Mouse (Mus musculus) kidney, postnatal 25 days (tissue): Measurements from ENCODE around the gene Nfatc2.

ENCODE experiments used
- DNase-seq, 2 experiments: peaks; one replicate each; pipeline ENCODE4 v3.0.0; 2021; ENCODE audit warnings: mixed read lengths in 2 of 2

Gene Nfatc2

DNA sequence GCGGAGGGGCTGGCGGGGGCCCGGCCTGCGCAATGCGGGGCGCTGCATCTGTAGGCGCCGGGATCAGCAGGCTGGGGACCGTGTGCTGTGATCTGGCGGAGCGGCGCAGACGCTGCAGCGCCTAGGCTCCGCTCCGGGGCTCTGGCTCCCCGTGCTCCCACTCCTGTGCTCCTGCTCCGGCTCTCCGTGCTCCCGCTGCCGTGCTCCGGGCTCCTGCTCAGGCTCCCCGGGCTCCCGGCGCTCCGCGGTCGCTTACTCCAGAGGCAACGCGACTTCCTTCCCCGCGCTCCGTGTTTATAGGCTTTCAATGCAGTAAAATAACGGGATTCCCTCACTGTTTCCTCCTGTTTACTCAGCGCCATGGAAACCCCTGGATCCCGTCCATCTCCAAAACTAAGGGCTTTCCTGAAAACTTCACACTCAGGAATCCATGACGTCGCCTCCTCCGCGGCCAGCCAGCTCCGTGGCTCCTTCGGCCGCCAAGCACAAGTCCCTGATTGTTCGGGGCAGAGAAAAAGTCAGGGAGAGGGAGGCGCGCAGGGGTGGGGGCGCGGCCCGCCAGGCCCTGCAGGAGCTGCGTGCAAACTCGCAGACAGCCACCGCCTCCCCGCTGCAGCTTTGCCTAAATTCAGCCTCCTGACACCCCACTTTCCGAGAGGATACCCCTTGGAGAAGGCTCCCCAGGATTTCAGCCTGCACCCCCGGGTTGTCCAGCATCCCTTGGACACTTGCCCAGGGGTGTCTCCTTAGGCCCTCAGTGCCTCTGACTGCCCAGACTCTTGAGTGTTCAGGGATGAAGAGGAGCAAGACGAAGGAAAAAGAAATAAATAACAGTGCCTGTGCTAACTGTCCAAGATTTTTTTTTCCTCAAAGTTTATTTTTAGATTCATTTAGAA is at the start of gene Nfatc2:
TSS of gene Nfatc2 (minus strand) at position 167 of the 896 bp plus-strand sequence.
- peak; percentile 83 to 85 for DNase-seq

DNA sequence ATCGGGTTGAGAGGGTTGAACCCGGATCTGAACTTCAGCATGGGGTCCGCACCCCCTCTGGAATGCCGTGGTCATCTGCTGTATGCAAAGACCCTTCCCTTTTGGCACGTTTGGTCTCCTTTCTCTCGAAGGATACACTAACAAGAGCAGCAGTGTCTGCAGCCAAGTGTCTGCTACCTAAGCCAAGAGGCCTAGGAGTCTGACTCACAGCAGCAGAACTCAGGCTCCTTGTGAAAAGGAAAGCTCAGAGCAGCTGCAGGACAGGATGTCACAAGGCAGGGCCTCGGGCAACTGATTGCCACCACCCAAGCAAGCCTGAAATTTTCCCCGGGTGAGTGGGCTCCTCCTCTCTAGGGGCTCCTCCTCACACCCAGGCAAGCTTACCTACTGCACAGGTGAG is 46.7 kb upstream of the Nfatc2 start:
- DNase-seq: no peak

DNA sequence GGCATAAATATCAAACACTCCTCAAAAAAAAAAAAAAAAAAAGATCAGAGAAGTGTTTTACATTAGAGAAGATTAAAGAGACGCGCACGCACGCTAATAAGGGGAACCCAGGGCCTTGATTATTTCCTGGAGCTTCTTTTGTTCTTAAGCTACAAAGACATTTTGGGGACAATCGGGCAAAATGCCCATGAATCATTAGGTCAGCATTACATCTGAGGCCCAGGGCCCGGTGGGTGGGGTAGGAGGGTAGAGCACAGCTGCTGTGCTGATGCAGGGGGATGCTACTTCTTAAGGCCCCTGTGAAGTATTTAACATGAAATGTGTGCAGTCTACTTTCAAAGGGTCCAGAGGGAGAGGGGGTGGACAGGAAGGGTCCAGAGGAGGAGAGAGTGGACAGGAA is 43.4 kb upstream of the Nfatc2 start:
- no peak for DNase-seq

DNA sequence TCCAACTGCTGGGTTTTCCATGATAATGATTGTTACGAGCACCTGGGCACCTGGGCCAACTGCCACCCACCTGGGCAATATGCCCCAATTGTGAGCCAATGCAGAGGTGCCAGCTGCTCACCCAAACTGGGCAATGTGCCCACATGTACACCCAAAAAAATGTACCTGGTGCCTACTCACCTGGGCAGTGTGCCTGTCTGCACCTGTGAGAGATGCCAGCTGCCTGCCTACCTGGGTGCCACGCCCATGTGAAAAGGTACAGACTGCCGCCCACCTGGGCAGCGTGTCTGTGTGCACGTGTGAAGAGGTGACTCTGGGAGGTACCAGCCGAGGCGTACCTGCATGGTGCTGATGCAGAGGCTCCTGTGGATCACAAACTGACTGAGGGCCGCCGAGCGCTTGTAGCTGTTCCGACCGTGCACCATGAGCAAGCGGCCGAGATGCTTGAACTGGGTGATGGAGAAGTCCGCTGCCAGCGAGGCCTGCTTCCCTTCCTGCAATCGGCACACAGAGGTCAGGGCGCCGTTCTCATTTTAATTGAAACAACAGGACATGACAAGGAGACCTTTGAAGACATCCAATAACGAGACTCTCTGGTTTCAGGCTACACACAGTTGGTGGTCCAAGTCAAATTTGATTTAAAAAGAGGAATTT is 42.2 kb upstream of the Nfatc2 start:
- DNase-seq: no peak

DNA sequence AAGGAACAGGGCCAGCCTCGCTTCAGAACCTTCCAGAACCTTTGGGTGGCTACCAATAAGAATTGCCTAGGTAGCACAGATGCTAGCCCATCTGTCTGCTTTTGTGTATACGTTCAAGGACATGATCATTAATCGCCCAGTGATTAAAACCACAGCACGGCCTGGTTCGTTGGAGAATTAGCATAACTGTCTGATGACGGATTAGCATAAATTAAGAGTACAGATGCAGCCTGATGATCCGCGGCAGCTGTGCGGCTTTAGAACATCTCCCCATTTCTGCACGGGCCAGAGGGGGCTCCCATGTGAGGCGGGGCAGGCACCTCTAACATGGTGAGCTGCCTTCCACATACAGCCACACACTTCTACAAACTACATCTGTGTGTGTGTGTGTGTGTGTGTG is 40.7 kb upstream of the Nfatc2 start:
- DNase-seq: no peak

DNA sequence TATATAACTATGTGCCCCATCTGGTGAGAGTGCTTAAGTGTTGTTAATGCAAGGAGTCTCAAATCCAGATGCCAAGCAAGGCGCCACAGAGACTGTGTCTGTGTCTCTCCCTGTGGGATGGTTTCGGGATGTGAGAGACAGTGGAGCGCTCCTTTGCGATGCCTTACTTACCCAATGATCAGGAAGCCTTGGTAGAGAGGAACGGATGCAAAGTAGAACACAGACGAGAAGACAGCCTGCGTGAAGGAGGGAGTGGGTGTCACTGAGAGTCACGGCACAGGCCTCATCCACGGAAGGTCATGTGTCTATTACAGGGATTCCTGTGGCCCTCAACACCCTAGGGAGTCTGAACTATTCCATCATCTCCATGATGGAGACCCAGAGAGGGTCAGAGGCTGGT is 39.0 kb upstream of the Nfatc2 start:
- no peak for DNase-seq

DNA sequence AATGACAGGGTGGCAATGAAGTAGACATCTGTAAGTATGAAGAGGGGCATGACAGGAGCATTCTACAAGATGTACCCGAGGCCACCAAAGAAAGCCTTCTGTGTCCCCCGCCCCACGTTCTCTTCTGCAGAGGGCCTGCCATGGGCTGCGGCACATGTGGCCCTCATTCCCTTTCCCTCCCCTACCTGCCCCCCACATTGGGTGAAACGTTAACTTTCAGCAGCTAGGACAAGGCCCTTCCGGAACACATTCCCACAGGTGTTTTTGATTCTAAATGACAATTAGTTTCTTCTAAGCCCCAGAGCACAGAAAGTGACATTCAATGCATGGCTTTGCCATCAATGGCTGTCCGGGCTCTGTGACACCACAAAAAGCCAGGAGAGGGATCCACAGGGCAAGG is 33.4 kb upstream of the Nfatc2 start:
- DNase-seq: no peak

DNA sequence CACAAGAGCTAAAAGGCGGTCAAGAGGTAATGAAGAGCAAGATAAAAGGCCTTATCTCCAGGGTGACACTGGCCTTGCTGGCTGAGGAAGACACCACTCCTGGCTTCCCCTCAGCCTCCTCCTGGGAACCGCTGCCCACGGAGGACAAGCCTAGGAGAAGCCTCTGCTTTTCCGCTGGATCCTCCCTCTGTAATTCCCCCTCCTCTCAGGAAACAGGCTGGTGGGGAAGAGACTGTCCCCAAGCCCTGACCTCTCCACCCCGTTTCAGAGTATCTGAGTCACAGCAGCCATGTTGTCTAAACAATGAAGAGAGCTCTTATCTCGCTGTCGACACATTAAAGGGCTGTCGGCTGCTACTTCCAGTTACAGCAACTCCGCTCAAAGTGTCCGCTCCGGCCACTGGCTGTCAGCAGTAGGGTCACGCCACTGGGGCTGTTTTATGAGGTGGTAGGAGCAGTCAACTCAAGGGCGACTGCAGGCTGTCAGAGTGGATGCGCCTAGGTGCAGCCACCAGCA is 31.9 kb upstream of the Nfatc2 start:
- DNase-seq: no peak

DNA sequence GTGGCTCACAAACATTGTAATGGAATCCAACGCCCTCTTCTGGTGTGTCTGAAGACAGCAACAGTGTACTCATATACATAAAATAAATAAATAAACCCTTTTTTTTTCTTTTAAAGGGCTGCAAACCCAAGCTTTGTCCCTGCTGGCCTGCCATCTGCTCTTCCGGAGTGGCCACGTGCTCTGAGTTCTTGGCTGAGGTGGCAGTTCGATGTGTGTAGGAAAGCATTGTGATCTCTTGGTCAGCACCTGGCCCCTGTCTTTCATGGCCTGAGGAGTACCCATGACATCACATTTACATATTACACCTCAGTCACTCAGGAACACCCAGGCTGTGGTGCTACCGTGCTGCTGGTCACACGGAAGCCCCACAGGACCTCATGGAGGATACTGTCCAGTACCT is 31.1 kb upstream of the Nfatc2 start:
- no peak for DNase-seq

DNA sequence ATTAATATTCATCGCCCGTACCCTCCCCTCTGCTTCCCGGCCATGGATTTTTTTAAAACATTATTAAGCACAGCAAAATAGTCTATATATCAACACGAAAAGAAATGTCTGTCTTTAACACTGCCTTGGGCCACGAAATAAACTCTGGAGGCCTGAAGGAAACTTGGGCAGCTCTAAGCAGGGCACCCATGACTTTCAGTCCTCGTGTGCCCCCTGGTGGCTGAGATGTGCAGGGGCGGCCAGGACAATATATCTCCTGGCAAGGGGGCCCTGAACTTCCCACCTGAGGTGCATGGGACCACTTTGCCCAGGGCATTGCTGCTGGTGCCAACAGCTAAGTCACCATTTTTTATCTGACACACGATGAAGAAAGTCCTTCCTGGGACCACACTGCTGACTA is 27.3 kb upstream of the Nfatc2 start:
- peak; percentile 80 to 87 for DNase-seq

DNA sequence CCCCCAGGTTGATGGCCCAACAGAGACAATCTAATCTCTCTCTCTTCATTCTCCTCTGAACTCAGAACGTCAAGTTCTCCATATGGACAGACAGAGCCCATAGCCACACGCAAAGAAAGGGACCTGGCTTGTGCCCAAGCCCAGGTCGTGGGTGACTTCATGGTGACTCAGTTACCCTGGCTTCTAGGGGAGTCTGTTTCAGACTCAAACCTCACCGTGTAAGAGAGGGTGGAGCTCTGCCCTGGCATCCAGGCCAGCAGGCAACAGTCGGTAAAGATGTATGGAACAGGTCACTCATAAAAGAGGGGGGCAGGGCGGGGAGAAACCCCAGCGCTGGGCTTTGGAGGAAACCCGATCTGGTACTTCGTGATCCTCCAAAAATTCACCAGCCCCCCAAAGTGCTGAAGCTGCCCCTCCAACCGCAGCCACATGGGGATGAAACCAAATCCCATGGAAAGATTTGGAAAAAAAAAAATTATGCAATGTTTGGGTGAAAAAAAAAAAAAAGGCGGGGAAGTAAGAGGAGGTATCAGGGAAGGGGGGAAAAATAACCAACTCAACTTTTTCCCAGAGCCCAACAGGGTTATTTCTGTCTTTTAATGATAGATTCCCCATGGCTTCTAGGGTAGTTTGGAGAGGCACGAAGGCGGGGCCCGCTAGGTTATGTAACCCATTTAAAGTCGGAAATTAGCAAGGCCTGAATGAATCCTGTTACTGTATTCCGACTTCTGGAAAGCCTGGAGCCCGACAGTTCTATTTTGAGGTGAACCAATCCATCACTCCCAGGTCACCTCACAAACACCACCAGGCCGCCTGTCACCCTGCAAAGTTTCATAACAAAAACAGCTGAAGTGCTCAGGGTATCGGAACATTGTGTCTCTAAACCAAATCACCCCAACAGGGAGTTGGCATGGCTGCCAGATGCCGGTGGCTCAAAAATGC is 26.6 kb upstream of the Nfatc2 start:
- DNase-seq: no peak

DNA sequence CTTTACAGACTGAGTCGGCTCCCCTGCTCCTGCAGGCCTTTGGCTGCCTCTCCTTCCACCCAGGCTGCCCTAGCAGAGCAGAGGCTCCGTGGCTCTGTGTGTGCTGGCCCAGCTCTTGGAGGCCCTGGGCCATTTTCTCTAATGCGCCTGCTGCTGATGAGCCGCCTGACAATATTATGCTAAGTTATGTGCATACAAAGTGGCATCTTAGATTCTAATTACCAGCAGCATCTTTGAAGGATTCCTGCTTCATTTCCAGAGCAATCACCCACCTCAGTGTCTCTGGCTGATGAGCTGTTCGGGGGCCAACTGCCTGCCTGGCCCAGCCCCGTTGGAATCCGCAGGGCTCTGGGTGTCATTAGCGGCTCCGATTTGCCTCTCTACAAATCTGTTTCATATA is 24.9 kb upstream of the Nfatc2 start:
- DNase-seq: no peak

DNA sequence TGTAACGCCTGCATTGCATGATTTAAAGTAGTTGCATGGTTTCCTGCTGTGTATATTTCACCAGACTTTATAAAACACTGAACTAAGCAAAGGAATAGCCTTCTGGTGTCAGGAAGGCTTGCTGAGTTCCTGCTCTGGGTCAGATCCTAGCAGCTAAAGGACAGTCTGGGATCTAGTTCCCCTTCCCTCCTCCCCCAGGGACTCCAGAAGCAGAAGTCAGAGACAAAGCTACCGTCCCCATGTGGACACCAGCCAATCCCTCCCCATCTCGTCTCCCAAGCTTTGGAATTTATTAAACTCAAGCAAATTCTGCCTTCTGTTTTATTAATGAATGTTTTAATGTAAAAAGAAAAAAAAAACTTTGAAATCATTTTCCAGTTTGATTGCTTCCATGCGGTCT is 23.6 kb upstream of the Nfatc2 start:
- DNase-seq: no peak

DNA sequence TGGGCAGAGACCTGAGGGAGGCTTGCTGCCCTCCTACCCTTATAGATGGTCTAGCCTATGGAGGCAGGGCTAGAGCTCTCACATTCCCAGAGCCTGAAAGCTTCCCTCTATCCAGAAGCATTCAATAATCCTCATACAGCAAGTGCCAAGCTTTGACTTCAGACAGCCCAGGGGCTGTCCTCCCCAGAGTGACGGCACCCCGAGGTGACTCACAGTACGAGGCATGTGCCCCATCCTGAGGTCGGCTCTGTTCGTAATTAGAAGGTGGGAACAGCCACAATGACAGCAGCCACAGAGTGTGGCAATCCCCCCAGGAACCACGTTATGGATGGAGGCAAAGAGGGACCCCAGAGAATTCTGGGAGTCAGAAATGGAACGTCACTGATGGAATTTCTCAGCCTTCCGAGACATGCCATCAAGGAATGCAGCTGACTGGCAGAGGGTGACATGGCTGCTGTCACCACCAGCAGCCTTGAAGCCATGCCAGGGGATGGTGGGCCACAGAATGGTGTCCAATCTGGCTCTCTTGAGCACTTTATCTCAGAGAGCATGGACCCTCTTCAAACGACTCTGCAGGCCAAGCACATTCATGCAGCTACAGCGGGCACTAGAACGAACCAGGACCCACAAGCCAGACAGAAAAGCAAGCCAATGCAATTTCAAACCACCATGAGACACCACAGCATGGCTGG is 19.8 kb upstream of the Nfatc2 start:
- no peak for DNase-seq

DNA sequence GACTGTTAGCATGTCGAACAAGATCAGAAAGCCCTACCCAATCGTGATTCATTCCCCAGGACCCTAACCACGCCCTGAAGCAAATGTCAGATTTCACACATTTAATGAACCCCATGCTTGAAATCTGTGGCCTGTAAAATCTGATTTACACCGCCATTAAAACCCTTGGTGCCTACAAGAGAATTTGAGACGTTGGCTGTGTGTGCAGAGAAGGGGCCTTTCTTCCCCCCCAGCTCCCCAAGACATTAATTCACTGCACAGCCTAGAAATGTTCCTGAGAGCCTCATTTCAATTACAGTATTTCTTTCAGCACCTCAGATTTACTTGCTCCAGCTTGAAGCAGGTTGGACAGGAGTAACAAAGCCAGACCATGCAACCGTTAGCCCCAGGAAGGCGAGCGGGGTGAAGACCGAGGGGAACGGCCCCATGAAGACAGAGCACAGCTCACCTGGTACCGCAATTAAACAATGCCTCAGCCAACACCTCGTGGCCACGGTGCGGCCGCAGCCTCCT is 16.8 kb upstream of the Nfatc2 start:
- no peak for DNase-seq

DNA sequence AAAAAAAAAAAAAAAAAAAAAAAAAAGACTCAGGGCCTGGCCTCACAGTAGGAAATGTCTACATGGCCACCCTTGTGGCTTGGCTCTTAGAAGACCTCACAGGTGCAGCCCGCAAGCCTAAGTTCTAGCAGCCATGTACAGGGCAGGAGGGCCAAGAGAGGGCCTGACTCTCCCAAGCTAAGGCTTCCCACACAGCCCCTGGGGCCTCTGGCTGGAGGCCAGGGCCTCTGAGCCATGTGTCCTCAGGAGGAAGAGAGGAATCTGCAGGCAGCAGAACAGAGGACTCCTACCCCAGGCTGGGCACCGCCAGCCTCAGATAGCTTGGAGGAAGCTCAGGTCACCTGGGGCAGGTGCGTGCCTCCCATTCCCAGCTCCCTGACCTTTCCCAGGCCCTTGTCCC is 13.7 kb upstream of the Nfatc2 start:
- no peak for DNase-seq

DNA sequence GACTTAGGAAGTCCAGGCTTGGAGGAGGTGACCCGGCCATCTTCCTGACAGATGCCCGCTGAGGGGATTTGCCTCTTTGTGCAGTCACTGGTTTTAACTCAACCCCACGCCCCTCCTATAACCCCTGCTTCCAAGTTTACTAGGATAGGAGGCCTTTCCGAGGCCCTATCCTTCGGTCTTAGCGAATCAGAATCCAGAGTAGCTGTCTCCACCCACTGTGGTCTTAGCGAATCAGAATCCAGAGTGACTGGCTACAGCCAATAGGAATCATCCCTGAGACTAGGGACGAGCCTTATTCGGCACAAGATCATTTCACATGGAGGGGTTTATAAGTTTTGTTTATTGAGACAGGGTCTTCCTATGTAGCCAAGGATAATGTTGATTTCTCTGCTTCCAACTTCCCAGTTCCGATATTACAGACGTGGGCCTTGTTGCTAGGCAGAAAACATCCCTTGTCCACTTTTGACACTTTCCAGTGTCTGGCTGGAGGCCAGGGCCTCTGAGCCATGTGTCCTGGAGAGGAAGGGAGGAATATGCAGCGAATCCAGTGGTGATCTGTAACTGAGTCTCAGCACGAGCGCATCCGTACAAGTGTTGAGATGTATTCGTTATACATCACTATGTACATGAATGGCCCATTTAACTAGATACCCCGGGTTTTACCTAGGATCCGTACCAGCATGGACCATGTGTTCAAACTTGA is 12.9 kb upstream of the Nfatc2 start:
- DNase-seq: no peak

DNA sequence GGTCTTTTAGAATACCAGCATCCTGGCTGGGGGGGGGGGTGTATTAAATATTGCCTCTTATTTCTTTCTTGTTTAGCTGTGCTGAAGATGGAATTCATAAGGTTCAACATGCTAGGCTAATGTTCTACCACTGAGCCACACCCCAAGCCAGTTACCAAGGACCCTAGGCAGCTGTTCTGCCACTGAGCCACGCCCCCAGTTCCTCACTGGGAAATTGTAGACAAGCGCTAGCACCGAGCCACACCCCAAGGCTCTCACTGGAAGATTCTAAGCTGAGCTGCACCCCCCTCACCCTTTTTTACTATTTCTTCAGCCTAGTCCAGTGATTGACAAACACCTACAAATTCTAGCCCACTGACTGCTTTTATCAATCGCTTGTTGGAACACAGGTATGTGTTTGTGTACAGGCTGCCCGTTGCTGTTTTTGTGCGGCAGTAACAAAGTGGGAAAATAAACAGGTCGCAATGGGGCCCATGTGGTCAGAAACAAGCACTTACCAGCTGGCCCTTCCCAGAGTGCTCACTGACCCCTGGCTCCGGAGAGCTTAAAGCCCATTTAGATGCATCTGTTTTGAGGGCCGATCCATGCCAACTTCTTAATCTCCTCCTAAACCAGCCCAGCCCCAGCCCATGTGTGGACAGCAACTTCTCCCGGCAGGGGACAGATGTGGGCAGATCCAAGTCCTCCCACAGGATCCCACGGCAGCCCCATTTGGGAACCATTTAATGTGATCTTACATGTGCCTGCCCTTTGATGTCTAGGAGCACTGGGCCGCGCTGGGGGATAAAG is 11.8 kb upstream of the Nfatc2 start:
- no peak for DNase-seq

DNA sequence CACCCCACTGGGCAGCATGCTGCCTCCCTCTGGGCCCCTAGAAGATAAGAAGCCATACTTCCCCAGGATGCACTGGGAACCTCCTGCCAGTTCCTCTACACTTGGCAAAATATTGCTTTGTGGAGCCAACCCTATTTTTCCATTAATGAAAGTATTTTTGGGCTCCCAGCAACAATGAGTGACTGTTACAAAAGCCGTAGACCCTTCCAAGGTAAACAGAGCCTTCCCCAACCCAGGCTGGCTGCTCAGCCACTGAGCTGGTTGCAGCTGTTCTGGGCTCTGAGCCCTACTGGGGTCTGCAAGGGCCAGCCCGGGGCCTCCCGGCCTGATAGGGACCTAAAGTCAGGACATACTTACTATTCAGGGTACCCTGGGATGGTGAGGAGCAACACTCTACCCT is 9.5 kb upstream of the Nfatc2 start:
- no peak for DNase-seq

DNA sequence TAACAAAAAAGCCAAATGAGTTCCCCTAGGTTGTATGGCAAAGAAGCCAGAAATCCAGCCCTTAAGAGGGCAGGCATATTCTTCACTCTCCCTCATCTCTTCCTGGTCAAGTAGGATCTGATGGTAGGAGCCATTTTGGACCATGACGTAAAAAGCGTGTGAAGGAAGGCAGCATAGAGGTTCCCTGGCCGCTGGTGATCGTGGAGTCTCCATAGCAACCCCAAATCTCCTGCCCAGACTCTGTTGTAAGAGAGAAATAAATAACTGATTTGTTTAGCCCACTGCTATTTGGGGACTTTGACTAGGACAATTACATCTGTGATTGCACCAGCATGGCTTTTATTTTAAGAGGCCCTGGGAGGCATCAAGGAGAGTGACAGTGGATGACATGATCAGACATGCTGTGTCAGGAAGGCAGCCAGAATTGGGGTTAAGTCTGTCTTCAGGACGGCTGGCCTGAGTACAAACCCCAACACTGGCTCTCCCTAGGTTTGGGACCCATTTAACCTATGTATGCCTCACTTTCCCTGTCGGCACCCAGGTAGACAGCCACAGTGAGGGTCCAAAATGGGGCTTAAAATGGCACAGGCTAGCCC is 8.3 kb upstream of the Nfatc2 start:
- no peak for DNase-seq
